Mouse (Mus musculus): ENCODE data around the gene Mcm2. TPM values are rescaled to one million over a fixed set of nuclear protein-coding genes. Genes with fewer than 3 reads are reported as not detected.

The Mcm2 gene
- total and polyA plus RNA-seq, 2 experiments from 2014 or later, result 25.2 to 38.8 TPM

- ATAC-seq (ENCODE audit: insufficient read depth, low read depth), result no peak
Observed at GRCm38 (mm10) chr6:88925640-88926205, 27.1 kb upstream of the Mcm2 start.

GRCm38 (mm10) chr6:88924502-88925275 is 26.1 kb upstream of the Mcm2 start:
- ATAC-seq (ENCODE audit: insufficient read depth, low read depth) (peak; percentile 82), DNase-seq (ENCODE audit: low spot score) (peak; percentile 92)
- peaks cover 44% of the 10 kb centered on the region for H3K4me1 ChIP-seq (ENCODE audit: control insufficient read depth, insufficient read depth)
- no peak overlapping the region for H3K4me3 ChIP-seq (ENCODE audit: low read depth, low read length)
- TF ChIP-seq EP300 (IDR thresholded peaks at IDR 0.05; ENCODE audit: low read depth), result peak; percentile 94
- no peak for TF ChIP-seq CTCF (IDR thresholded peaks at IDR 0.05; ENCODE audit: low read depth)
- peak overlapping the region; percentile 89 for H3K27ac ChIP-seq (ENCODE audit: low read depth)
- 5% methylated on average over 5 of the region's 5 CpGs for WGBS
- H3K36me3 ChIP-seq (replicated peaks; ENCODE audit: control insufficient read depth, insufficient read depth, low read length), result no peaks in the 10 kb centered on the region
- H3K27me3 ChIP-seq (ENCODE audit: control insufficient read depth, insufficient read depth, low read length), result no peaks in the 10 kb centered on the region
- H3K4me2 ChIP-seq (ENCODE audit: low read depth, low read length), result no peak overlapping the region
- H3K9ac ChIP-seq (replicated peaks; ENCODE audit: low read depth, low read length), result no peak overlapping the region
- no peaks in the 10 kb centered on the region for H3K9me3 ChIP-seq (replicated peaks; ENCODE audit: control insufficient read depth, low read length)

More at GRCm38 (mm10) chr6:88925640-88926205, 27.1 kb upstream of the Mcm2 start:
- Histone ChIP-seq H3K27me3 (ENCODE audit: control insufficient read depth, insufficient read depth, low read length) (no peaks in the 10 kb centered on the region), H3K36me3 (replicated peaks; ENCODE audit: control insufficient read depth, insufficient read depth, low read length) (no peaks in the 10 kb centered on the region), H3K9ac (replicated peaks; ENCODE audit: low read depth, low read length) (no peak overlapping the region), H3K9me3 (replicated peaks; ENCODE audit: control insufficient read depth, low read length) (no peaks in the 10 kb centered on the region), H3K4me2 (ENCODE audit: low read depth, low read length) (no peak overlapping the region), H3K4me1 (ENCODE audit: control insufficient read depth, insufficient read depth) (peaks cover 44% of the 10 kb centered on the region), H3K4me3 (ENCODE audit: low read depth, low read length) (no peak overlapping the region), H3K27ac (ENCODE audit: low read depth) (peak overlapping the region; percentile 89)
- WGBS, result 30% methylated on average over 4 of the region's 4 CpGs
- TF ChIP-seq CTCF (IDR thresholded peaks at IDR 0.05; ENCODE audit: low read depth) (no peak), EP300 (IDR thresholded peaks at IDR 0.05; ENCODE audit: low read depth) (no peak)
- DNase-seq (ENCODE audit: low spot score), result no peak

GRCm38 (mm10) chr6:88918802-88919201 is 20.2 kb upstream of the Mcm2 start:
- TF ChIP-seq EP300 (IDR thresholded peaks at IDR 0.05; ENCODE audit: low read depth) (no peak), CTCF (IDR thresholded peaks at IDR 0.05; ENCODE audit: low read depth) (no peak)
- WGBS, result 88% methylated on average over 8 of the region's 8 CpGs
- Histone ChIP-seq H3K4me2 (ENCODE audit: low read depth, low read length) (no peak overlapping the region), H3K9me3 (replicated peaks; ENCODE audit: control insufficient read depth, low read length) (no peaks in the 10 kb centered on the region), H3K4me3 (ENCODE audit: low read depth, low read length) (no peak overlapping the region), H3K27ac (ENCODE audit: low read depth) (no peak overlapping the region), H3K9ac (replicated peaks; ENCODE audit: low read depth, low read length) (no peak overlapping the region), H3K27me3 (ENCODE audit: control insufficient read depth, insufficient read depth, low read length) (no peaks in the 10 kb centered on the region), H3K4me1 (ENCODE audit: control insufficient read depth, insufficient read depth) (peaks cover 16% of the 10 kb centered on the region), H3K36me3 (replicated peaks; ENCODE audit: control insufficient read depth, insufficient read depth, low read length) (no peaks in the 10 kb centered on the region)
- DNase-seq (ENCODE audit: low spot score), result no peak
- ATAC-seq (ENCODE audit: insufficient read depth, low read depth), result no peak

GRCm38 (mm10) chr6:88916153-88916552 is 17.6 kb upstream of the Mcm2 start:
- Histone ChIP-seq H3K27ac (ENCODE audit: low read depth) (peak overlapping the region; percentile 67), H3K4me2 (ENCODE audit: low read depth, low read length) (no peak overlapping the region), H3K4me3 (ENCODE audit: low read depth, low read length) (no peak overlapping the region), H3K36me3 (replicated peaks; ENCODE audit: control insufficient read depth, insufficient read depth, low read length) (peaks cover 8% of the 10 kb centered on the region; the same call in 1 of the 2 replicates), H3K9me3 (replicated peaks; ENCODE audit: control insufficient read depth, low read length) (no peaks in the 10 kb centered on the region), H3K27me3 (ENCODE audit: control insufficient read depth, insufficient read depth, low read length) (no peaks in the 10 kb centered on the region), H3K4me1 (ENCODE audit: control insufficient read depth, insufficient read depth) (peaks cover 24% of the 10 kb centered on the region), H3K9ac (replicated peaks; ENCODE audit: low read depth, low read length) (no peak overlapping the region)
- DNase-seq (ENCODE audit: low spot score) (peak; percentile 61), ATAC-seq (ENCODE audit: insufficient read depth, low read depth) (peak; percentile 18)
- WGBS, result 58% methylated on average over 1 of the region's 1 CpGs
- TF ChIP-seq EP300 (IDR thresholded peaks at IDR 0.05; ENCODE audit: low read depth) (no peak), CTCF (IDR thresholded peaks at IDR 0.05; ENCODE audit: low read depth) (peak; percentile 88)

GRCm38 (mm10) chr6:88915510-88915909 is 16.9 kb upstream of the Mcm2 start:
- no peak for TF ChIP-seq CTCF (IDR thresholded peaks at IDR 0.05; ENCODE audit: low read depth)
- peak; percentile 40; the same call in 1 of the 2 replicates for TF ChIP-seq EP300 (IDR thresholded peaks at IDR 0.05; ENCODE audit: low read depth)
- ATAC-seq (ENCODE audit: insufficient read depth, low read depth), result peak; percentile 40
- 20% methylated on average over 4 of the region's 4 CpGs for WGBS
- Histone ChIP-seq H3K27ac (ENCODE audit: low read depth) (peak overlapping the region; percentile 67), H3K4me2 (ENCODE audit: low read depth, low read length) (no peak overlapping the region), H3K9me3 (replicated peaks; ENCODE audit: control insufficient read depth, low read length) (no peaks in the 10 kb centered on the region), H3K4me1 (ENCODE audit: control insufficient read depth, insufficient read depth) (peaks cover 24% of the 10 kb centered on the region), H3K36me3 (replicated peaks; ENCODE audit: control insufficient read depth, insufficient read depth, low read length) (peaks cover 14% of the 10 kb centered on the region), H3K4me3 (ENCODE audit: low read depth, low read length) (no peak overlapping the region), H3K9ac (replicated peaks; ENCODE audit: low read depth, low read length) (no peak overlapping the region), H3K27me3 (ENCODE audit: control insufficient read depth, insufficient read depth, low read length) (no peaks in the 10 kb centered on the region)
- DNase-seq (ENCODE audit: low spot score), result no peak

All from heart, postnatal 0 days (tissue).